Mouse (Mus musculus) liver, adult (tissue): ENCODE results near the gene Gm13023.
"Not testable (repeated sequence)": the region's sequence is repeated elsewhere in the genome, so short reads cannot be mapped to it uniquely, and the experiment has no call there.

ENCODE experiments used
- GATA4 ChIP-seq: IDR thresholded peaks from 2 replicates; pipeline ENCODE4 v1.6.1; 2014; ENCODE audit warnings: mild to moderate bottlenecking, low read length; ENCODE audit not compliant: insufficient replicate concordance

Gm13023 gene

DNA sequence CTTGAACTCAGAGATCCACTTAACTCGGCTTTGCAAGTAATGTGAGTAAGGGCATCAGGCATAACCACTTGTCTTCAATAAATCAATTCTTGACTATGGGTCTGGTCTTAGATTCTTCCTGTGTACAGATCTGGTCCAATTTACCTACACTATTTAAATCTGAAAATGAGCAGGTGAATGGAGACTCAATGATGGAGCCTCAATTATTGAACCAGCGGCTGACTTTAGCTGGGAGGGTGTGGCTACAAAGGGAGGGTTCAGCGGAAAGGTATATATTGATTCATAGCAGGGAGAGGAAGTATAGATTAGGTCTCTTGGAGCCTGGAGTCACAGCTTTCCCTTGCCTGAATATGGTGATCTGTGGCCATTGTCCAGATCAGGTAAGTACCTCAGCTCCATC lies at the start of gene Gm13023:
TSS of gene Gm13023 (plus strand) at position 301 of the 400 bp plus-strand sequence.
- not testable (repeated sequence) for TF ChIP-seq GATA4

DNA sequence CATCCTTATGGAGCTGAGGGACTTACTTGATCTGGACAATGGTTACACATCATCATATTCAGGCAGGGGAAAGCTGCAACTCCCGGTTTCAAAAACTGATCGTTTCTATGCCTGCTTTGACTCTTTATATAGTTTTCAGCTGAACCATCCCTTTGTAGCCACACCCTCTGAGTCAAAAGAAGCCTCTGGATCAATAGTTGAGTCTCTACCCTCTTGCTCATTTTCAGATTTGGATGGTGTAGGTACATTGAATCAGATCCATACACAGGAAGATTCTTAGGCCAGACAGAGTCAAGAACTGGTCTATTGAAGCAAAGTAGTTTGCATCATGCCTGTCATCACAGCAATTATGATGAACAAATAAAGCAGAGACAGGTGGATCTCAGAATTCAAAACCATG lies 26.8 kb downstream of the Gm13023 start, which contains the start of gene Gm13084:
TSS of gene Gm13084 (minus strand) at position 101 of the 400 bp plus-strand sequence.
- no peak for TF ChIP-seq GATA4
